Mouse (Mus musculus) embryonic facial prominence, embryonic 13.5 days (tissue): ENCODE results near the gene Eya4. TPM values are rescaled to one million over a fixed set of nuclear protein-coding genes. Genes with fewer than 3 reads are reported as not detected.

ENCODE experiments used
- ATAC-seq: fragments of 200-750 bp; cut with Nextera tagmentation; 2 replicates; pipeline ENCODE4 v1.8.0; 2017; ENCODE audit warnings: low read depth; ENCODE audit not compliant: insufficient number of reproducible peaks, insufficient read depth, low FRiP score, low TSS enrichment
- H3K27ac ChIP-seq: fragments of 300-500 bp; sonication (generic); 2 replicates; pipeline ENCODE4 v1.5.1; 2015; ENCODE audit warnings: moderate library complexity, mild to moderate bottlenecking, inconsistent platforms
- H3K27me3 ChIP-seq: fragments of 300-500 bp; sonication (generic); 2 replicates; pipeline ENCODE4 v1.6.1; 2015; ENCODE audit warnings: mild to moderate bottlenecking, inconsistent platforms
- H3K36me3 ChIP-seq: fragments of 300-500 bp; sonication (generic); 2 replicates; pipeline ENCODE4 v1.6.1; 2015; ENCODE audit warnings: mild to moderate bottlenecking, inconsistent platforms
- H3K4me1 ChIP-seq: fragments of 300-500 bp; sonication (generic); 2 replicates; pipeline ENCODE4 v1.6.1; 2015; ENCODE audit warnings: inconsistent platforms
- H3K4me2 ChIP-seq: fragments of 300-500 bp; sonication (generic); 2 replicates; pipeline ENCODE4 v1.6.1; 2015; ENCODE audit warnings: moderate library complexity, mild to moderate bottlenecking, inconsistent platforms
- H3K4me3 ChIP-seq: fragments of 300-500 bp; sonication (generic); 2 replicates; pipeline ENCODE4 v1.5.1; 2015; ENCODE audit warnings: mild to moderate bottlenecking, inconsistent platforms
- H3K9ac ChIP-seq: fragments of 300-500 bp; sonication (generic); 2 replicates; pipeline ENCODE4 v1.6.1; 2015; ENCODE audit warnings: mild to moderate bottlenecking, inconsistent platforms
- H3K9me3 ChIP-seq: fragments of 300-500 bp; sonication (generic); 2 replicates; pipeline ENCODE4 v1.6.1; 2016; ENCODE audit warnings: inconsistent platforms
- WGBS: fragments of 180-500 bp; shearing (Covaris S2); methylation state at CpG from one replicate; pipeline ENCODE4 v1.1.7; 2015; ENCODE audit warnings: mixed read lengths; 5-methylcytosine and 5-hydroxymethylcytosine counted together
- polyA plus RNA-seq: library from polyadenylated mRNA; unstranded; fragments of >200 nt; fragmentation: Nextera tagmentation; extraction: Ambion mirVana; gene quantifications from 2 replicates; pipeline ENCODE4 v1.2.1, GENCODE M21; 2015

Gene Eya4
- polyA plus RNA-seq: 13.1 and 14.4 TPM in 2 replicates

DNA sequence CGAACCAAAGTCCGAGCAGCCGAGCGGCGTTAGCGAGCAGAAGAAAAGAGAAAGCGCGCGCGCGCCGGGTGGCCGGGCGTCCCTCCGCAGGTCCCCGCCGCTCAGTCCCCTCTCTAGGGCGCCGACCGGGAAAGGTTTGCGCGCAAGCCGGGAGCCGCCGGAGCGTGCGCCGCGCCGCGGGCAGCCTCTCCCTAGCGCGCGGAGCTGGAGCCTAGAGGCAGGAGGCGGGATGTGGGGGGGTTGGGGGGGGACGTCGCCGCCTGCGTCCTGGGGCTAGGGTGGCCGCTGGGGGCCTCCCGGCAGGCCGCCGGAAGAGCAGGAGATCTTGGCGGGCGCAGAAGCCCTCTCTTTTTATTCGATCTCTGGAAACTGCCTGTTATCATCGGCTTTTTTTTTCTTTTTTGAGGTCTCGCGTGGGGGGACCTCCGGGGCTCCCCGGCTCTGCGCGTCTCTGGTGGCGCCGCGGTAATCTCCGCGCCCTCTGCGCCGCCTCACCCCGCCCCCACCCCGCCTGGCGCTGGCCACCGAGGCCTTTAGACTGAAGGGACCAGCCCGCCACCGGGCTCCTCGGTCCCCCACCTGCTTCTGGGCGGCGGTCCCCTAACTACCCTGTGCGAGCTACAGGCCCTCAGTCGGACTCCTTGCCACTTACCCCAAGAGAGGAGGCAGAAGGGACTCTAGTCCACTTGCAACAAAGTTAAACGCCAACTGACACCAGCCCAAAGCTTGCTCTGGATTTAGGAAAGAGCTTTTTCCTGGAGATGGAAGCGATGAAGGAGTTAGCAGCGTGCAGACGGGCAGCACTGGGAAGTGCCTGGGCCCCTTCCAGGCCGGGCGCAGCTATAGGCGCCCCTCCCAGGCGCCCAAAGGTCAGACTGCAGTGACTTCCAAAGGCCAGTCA, at the start of gene Eya4:
Eya4 (minus strand) TSS at position 776 of the 901 bp plus-strand sequence.
- H3K27me3 ChIP-seq: no peaks in the 10 kb centered on the region; the same call in 1 of the 2 replicates
- 1% methylated on average over 48 of the region's 79 CpGs for WGBS

DNA sequence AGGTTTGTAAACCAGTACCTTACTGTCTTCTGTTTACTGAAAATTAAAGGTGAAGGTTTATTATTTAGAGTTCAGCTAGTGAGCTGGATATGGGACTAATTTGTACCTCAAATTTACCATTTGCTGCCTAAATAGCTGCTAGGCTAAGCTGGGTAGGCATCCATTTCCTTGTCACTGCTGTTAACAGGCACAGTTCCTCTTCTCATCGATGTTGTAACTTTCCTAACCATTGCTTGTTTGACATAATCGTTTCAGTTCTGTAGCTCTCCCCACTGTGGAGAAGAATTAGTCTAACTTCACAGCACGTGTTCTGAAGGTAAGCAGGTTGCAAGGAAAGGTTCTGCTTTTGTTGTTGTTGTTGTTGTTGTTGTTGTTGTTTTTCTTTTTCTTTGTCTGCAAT, 44.8 kb upstream of the Eya4 start:
- no peak for ATAC-seq
- H3K9me3 ChIP-seq: no peaks in the 10 kb centered on the region
- 75% methylated on average over 3 of the region's 3 CpGs for WGBS
- H3K4me3 ChIP-seq: no peak overlapping the region
- no peak overlapping the region for H3K27ac ChIP-seq
- H3K9ac ChIP-seq: no peak overlapping the region
- no peak overlapping the region for H3K4me2 ChIP-seq
- H3K4me1 ChIP-seq: peaks cover 11% of the 10 kb centered on the region; the same call in 1 of the 2 replicates
- no peaks in the 10 kb centered on the region for H3K27me3 ChIP-seq
- no peaks in the 10 kb centered on the region for H3K36me3 ChIP-seq

More for the DNA sequence above, at the start of gene Eya4:
- ATAC-seq: peak; percentile 49
- Histone ChIP-seq H3K36me3 (no peaks in the 10 kb centered on the region), H3K9ac (peak within 1 kb of the TSS; percentile 87), H3K27ac (peak within 1 kb of the TSS; percentile 91), H3K4me3 (peak within 1 kb of the TSS; percentile 68), H3K4me1 (peaks cover 25% of the 10 kb centered on the region), H3K4me2 (peak within 1 kb of the TSS; percentile 88), H3K9me3 (no peaks in the 10 kb centered on the region)

DNA sequence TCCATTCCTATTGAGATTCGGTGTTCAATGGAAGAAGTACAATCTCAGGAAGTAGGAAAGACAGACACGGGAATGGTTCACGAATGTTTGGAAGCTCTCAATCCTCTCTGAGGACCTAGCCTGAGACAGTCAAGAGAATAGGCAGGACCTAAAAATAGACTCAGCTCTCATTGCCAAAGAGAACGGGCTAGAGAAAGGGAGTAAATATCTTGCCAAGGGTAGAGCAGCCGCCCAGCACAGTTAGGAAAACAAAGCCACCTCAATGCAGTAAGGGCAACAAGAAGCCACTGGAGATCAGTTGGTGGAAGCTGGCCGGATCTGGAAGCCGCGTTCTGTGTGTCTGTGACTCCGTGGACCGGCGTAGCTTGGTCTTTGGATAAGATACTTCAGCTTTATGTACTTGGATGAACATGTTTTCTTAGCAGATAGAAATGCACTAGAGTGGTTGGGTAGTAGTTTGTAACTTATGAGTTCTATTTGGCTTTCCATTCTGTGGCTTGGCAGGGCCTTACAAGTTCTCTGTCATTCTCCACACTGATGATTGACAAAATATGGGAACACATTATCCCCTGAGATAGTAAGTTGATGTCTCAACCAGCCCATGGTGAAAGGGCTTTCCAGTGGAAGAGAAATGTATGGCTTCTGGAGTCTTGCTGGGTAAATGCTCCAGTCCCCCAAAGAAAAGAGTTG, 44.1 kb upstream of the Eya4 start:
- H3K27ac ChIP-seq: no peak overlapping the region
- H3K4me2 ChIP-seq: no peak overlapping the region

DNA sequence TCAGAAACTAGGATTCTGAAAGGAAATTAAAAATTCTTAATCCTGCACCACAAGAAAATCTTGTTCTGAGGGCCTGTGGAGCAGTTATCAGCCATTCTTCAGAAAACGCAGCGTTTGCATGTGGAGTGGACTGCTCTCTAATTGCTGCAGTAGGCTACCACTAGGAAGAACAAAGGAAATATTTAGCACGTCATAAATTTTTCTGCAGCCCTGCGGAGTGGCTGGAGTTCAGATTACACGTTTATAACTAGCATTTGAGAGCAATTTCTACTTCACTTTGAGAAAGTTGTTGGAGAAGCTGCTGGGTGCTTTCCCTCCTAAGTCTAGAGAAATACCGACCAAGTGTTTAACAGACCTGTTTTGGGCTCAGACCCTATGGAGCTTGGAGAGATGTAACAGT, 43.6 kb upstream of the Eya4 start:
- 58% methylated on average over 6 of the region's 6 CpGs for WGBS
- Histone ChIP-seq H3K27ac (no peak overlapping the region), H3K9me3 (no peaks in the 10 kb centered on the region), H3K4me2 (no peak overlapping the region), H3K9ac (no peak overlapping the region), H3K4me1 (peaks cover 11% of the 10 kb centered on the region; the same call in 1 of the 2 replicates), H3K27me3 (no peaks in the 10 kb centered on the region), H3K4me3 (no peak overlapping the region), H3K36me3 (no peaks in the 10 kb centered on the region)
- no peak for ATAC-seq

More for the DNA sequence above, 44.1 kb upstream of the Eya4 start:
- Histone ChIP-seq H3K36me3 (no peaks in the 10 kb centered on the region), H3K9me3 (no peaks in the 10 kb centered on the region), H3K9ac (no peak overlapping the region), H3K4me3 (no peak overlapping the region), H3K4me1 (peaks cover 11% of the 10 kb centered on the region; the same call in 1 of the 2 replicates), H3K27me3 (no peaks in the 10 kb centered on the region)
- WGBS: 87% methylated on average over 11 of the region's 11 CpGs
- no peak for ATAC-seq

DNA sequence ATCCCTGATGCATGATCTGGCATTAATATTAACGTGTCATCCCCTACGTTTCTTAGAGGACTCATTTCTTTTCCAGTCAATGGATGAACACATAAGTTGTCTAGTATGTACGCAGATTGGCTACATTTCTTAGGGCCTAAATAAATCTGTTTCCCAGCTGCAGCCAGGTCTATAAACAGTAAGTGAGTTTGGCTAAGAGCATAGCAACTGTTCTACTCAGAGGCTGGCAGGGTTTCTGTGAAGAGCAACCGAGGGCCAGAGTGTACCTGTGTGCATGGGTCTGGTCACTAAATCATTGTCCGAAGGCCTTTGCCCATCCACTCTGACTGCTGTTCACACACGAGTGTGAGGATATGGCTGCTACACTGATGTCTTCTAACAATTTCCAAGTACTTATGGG, 13.3 kb upstream of the Eya4 start:
- H3K4me2 ChIP-seq: no peak overlapping the region
- 78% methylated on average over 6 of the region's 6 CpGs for WGBS

DNA sequence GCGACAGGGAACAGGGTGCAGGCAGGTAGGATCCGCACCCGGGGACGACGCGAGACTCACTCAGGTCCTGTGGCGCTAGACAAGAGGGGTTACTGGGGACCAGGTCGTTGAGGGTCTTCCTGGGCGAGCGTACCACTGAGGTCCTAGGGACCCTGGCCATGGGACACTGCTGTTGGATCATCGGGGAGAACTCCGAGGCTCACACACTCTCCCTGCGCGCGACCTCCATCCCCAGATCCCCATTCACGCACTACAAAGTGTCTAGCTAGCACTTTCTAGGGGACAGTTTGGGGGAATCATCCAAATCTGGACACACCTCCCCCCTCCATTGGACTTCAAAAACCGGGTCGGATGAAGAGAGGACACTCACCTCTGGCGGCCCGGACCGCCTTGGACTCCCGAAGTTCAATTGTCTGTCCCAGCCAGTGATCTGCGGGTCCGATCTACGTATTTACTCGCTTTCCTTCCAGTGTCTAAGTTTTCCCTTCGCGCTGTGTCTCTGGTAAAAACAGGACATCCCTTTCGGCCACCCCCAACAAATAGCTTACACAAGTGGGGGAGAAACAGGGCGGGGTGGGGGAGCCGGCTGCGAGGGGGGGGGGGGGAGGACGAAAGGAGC, 1.1 kb downstream of the Eya4 start:
- Histone ChIP-seq H3K4me1 (peaks cover 22% of the 10 kb centered on the region; the same call in 1 of the 2 replicates), H3K36me3 (no peaks in the 10 kb centered on the region), H3K4me2 (peak overlapping the region; percentile 88), H3K9ac (peak overlapping the region; percentile 87), H3K4me3 (peak overlapping the region; percentile 68), H3K27ac (peak overlapping the region; percentile 91), H3K27me3 (no peaks in the 10 kb centered on the region; the same call in 1 of the 2 replicates), H3K9me3 (no peaks in the 10 kb centered on the region)
- under 1% methylated on average over 29 of the region's 33 CpGs for WGBS
- peak; percentile 48 for ATAC-seq

More for the DNA sequence above, 13.3 kb upstream of the Eya4 start:
- no peaks in the 10 kb centered on the region for H3K36me3 ChIP-seq
- no peaks in the 10 kb centered on the region for H3K27me3 ChIP-seq
- H3K4me1 ChIP-seq: no peaks in the 10 kb centered on the region
- no peak overlapping the region for H3K27ac ChIP-seq
- no peaks in the 10 kb centered on the region for H3K9me3 ChIP-seq
- H3K4me3 ChIP-seq: no peak overlapping the region
- ATAC-seq: no peak
- no peak overlapping the region for H3K9ac ChIP-seq

DNA sequence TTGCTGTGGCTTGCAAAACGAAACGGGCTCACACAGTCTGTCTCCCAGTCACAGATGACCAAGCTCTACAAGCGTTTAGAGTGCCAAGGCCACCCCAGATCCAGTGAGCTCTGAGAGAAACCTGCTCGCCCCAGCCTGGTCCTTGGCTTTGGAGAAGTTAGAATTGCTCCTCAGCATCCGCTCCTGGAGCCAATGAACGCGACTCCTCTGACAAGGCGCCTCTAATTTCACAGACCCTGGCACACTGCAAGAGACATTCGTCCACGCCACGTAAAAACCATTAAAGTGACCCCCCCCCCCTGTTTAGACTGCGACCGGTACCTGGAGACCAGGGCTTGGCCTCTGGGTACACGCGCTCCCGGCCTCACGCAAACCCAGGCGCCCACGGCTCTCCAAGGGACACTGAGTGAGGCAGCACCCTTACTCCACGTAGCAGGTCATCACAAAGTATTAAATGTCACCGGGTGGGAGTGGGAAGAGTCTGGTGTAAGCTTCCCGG, 1.6 kb downstream of the Eya4 start:
- Histone ChIP-seq H3K27ac (peak overlapping the region; percentile 91), H3K9me3 (no peaks in the 10 kb centered on the region), H3K27me3 (no peaks in the 10 kb centered on the region; the same call in 1 of the 2 replicates), H3K4me1 (peaks cover 17% of the 10 kb centered on the region; the same call in 1 of the 2 replicates), H3K4me3 (peak overlapping the region; percentile 68), H3K4me2 (peak overlapping the region; percentile 88), H3K9ac (peak overlapping the region; percentile 87), H3K36me3 (no peaks in the 10 kb centered on the region)
- under 1% methylated on average over 22 of the region's 22 CpGs for WGBS
- ATAC-seq: 0 out of 2 replicates have a peak, but pooled peaks have one; percentile 11

DNA sequence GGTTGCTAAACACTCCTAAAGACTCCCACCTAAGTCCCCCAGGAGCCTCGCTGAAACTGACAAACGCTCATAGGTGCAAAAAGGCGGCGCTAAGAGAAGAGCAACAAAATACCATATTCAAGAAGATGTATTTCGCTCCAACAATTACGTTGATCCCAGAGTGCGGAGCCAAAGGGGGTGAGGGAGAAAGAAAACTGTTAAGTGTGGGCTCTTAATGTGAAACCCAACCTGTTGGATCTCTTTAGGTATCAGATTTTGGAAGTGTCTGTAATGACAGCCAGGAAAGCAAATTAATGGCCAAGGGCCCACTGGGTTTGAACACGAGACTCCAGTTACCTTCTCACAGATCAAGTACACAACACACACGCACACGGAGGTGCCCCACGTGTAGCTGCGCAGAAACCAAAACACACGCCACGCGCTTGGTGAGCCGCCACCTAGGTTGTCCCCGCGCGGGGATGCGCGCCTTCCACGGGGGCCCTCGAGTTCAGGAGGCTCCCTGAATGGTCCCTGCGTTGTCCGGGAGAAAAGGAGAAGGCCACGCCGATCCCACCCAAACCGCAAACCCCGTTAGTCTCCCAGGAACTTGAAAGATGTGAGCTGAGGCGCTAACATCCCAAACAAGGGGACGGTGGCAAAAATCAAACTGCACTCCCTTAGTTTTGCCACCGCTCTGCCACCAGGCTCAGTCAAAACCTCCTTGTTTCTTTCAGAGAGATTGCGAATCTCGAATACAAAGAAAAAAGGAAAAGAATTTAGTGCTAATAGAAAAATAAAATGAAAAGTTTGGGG, 2.3 kb downstream of the Eya4 start:
- Histone ChIP-seq H3K4me3 (peak overlapping the region; percentile 68), H3K4me2 (peak overlapping the region; percentile 88), H3K27ac (peak overlapping the region; percentile 91), H3K9me3 (no peaks in the 10 kb centered on the region), H3K4me1 (peaks cover 17% of the 10 kb centered on the region; the same call in 1 of the 2 replicates), H3K9ac (peak overlapping the region; percentile 87), H3K27me3 (no peaks in the 10 kb centered on the region; the same call in 1 of the 2 replicates), H3K36me3 (no peaks in the 10 kb centered on the region)
- WGBS: under 1% methylated on average over 34 of the region's 34 CpGs
- no peak for ATAC-seq

DNA sequence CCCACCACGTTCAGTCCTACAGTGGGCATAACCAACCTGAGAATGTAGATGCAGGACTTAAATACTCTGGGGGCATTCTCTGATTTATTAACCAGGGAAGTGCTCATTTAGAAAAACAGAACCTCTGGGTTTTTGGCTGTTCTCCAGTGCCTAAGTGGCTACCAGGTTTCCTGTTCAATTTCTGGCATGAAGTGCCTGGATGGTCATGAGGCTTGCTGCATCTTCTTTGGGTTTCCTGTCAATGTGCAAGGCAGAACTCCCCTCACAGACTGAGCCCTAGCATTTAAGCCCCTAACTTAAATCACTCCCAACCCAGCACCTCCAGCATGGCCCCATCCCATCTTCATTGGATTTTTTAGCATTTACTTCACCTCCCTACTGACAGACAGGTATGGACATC, 13.3 kb downstream of the Eya4 start:
- Histone ChIP-seq H3K4me3 (no peak overlapping the region), H3K27me3 (no peaks in the 10 kb centered on the region), H3K36me3 (no peaks in the 10 kb centered on the region), H3K27ac (no peak overlapping the region), H3K4me2 (no peak overlapping the region), H3K9me3 (no peaks in the 10 kb centered on the region), H3K4me1 (peaks cover 21% of the 10 kb centered on the region), H3K9ac (no peak overlapping the region)
- 56% methylated on average over 1 of the region's 1 CpGs for WGBS
- ATAC-seq: no peak

DNA sequence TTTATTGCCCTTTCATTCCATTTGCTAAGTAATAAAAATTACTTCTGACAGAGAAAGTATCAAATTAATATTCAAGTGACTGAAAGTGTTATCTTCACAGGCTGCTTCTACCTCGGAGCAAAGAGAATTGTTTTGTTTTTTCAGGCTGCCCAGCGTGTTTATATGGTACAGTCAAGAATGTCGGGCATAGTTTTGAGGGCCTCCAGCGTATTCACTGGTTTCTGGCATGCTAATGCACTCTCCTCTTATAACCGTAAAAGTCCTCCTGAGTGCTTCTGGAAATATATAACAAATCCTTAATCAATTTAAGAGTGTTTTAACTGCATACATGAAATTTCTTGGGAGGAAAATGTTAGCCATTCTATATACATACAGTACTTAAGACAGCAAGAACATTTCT, 17.8 kb downstream of the Eya4 start:
- H3K9me3 ChIP-seq: no peaks in the 10 kb centered on the region
- H3K4me2 ChIP-seq: no peak overlapping the region
- H3K4me3 ChIP-seq: no peak overlapping the region
- H3K4me1 ChIP-seq: peaks cover 13% of the 10 kb centered on the region
- 35% methylated on average over 5 of the region's 5 CpGs for WGBS
- no peak overlapping the region for H3K9ac ChIP-seq
- no peaks in the 10 kb centered on the region for H3K36me3 ChIP-seq
- no peak for ATAC-seq
- H3K27me3 ChIP-seq: no peaks in the 10 kb centered on the region
- no peak overlapping the region for H3K27ac ChIP-seq
